Mouse (Mus musculus): ENCODE results near the gene Ccr9. TPM values are rescaled to one million over a fixed set of nuclear protein-coding genes. Genes with fewer than 3 reads are reported as not detected.

Ccr9 gene
- 0.07 and 0.19 TPM in 2 replicates for polyA plus RNA-seq (2015; fragmentation: Nextera tagmentation; extraction: Ambion mirVana)

DNA sequence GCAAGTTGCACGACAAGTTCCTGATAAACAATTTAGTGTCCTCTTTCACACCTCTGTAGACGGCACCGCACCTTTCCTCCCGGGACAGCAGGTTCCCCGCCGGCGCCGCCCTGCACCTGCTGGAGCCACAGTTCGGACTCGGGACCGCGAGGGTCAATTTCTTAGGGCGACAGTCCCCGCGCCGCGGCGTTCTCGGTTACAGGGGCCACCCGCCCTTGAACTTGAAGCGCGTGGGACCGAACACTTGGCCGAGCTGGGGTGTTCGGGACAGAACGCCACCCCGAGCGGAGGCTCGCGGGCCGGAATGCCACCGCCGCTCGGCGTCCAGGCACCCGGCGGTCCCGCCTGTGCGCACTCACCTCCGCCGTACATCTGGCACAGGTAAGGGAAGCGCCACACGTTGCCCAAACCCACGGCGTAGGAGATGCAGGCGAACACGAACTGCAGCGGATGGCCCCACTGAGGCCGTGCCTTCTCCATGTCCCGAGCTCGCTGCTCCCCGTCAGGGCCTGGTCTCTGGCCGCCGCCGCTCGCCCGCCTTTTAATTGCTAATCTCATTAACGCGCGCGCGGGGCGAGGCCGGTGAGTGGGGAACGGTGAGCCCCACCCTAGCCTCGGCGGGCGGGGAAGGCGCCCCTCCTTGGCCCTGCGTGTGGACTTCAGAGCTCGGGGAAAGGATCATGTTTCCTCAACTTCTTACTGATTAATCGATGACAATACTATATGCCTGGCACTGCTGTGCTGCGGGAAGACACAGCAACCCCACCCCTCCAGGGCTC is at the start of gene Ccr9, which contains the start of gene Slc6a20a:
Gene Ccr9, plus strand, starts transcription at position 113 of the 779 bp plus-strand sequence.
Gene Slc6a20a, minus strand, starts transcription at position 559 of the 779 bp plus-strand sequence.

DNA sequence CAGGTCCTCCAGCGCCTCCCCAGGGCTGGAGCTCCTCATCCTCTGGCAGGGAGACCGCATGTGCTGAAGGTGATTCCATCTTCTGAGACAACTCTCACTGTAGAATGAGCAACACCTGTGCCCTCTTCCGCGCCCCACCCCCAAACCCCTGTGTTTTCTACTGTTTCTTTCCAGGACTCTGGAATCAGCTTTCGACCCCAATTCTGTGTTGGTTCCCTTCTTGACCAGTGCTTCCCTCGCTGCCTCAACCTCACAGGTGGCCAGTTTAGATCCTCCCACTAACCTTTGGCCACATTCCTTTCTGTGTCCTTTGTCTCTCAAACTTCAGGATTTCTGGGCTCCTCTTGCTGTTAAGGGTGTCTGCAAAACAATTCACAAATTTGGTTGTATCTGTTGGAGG is 46.0 kb upstream of the Ccr9 start, which contains the start of gene Slc6a20b:
Gene Slc6a20b, minus strand, starts transcription at position 285 of the 400 bp plus-strand sequence.

DNA sequence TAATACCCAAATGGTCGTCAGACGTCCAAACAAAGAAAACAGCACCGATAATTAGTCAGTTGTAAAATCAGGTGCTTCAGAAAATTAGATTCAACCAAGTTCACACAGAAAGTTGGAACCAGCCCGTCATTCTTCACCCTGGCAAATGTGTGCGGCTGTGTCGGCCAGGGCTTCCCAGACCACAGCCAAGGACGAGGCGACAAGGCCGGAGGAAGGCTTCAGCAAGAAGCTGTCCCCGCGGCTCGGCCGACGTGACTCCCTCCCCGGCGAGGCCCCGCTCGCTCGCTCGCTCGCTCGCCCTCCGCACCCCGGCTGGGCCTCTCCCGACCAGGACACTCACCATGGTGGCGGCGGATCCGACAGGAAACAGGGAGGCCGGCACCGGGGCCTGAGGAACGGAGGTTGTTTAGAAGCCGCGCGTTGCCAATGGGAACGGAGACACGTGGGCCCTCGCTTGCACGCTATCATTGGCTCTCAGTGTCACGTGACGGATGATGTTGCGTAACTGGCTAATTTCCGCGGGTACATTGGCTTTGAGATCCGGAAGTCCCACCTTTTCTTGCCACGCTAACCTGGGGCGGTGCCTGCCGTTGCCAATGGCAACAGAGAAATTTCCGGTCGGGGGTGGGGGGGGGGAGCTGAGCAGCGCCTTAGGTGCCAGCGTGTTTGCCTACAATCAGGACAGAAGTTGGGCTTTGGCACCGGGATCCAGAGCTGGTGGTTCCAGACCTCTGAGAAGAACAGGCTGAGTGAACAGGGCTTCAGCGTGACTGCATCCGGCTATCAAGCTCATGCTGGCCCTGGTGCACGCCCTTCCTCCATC is 39.2 kb downstream of the Ccr9 start, which contains the start of gene Lztfl1:
Gene Lztfl1, minus strand, starts transcription at position 512 of the 823 bp plus-strand sequence.

DNA sequence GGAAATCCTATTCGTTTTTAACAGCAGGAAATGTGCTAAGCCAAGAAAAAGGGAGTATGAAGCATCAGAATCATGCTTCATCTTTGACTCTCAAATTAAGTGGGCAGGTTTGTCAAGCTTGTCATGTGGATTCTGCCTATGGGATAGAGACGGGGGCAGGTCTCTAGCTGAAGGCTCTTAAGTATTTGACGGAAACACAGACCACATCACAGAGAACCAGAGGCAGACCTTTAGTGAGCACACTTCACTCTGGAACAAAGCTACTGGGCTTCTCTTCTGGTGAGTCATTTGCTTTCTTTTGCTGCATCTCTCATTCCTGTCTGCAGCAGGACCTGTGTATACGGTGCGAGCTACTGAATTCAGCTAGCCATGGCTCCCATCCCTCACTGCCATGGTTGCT is 128.0 kb downstream of the Ccr9 start, which contains the start of gene Cxcr6:
Gene Cxcr6, plus strand, starts transcription at position 209 of the 400 bp plus-strand sequence.

Other genes with a start within 250 kb of the Ccr9 start
- gene Limd1, start 199.7 kb upstream of the Ccr9 start, polyA plus RNA-seq (2015; fragmentation: Nextera tagmentation; extraction: Ambion mirVana), result 21.2 and 24.5 TPM in 2 replicates
- 34.5 and 43.8 TPM in 2 replicates for gene Sacm1l, start 148.7 kb upstream of the Ccr9 start, polyA plus RNA-seq (2015; fragmentation: Nextera tagmentation; extraction: Ambion mirVana)
- 0.11 and 0.20 TPM in 2 replicates for gene Slc6a20b, start 45.9 kb upstream of the Ccr9 start, polyA plus RNA-seq (2015; fragmentation: Nextera tagmentation; extraction: Ambion mirVana)
- 0.24 and 0.29 TPM in 2 replicates for gene Slc6a20a, start 446 bp downstream of the Ccr9 start, polyA plus RNA-seq (2015; fragmentation: Nextera tagmentation; extraction: Ambion mirVana)
- 27.5 and 36.4 TPM in 2 replicates for gene Lztfl1, start 39.3 kb downstream of the Ccr9 start, polyA plus RNA-seq (2015; fragmentation: Nextera tagmentation; extraction: Ambion mirVana)
- gene Cxcr6, start 128.0 kb downstream of the Ccr9 start, polyA plus RNA-seq (2015; fragmentation: Nextera tagmentation; extraction: Ambion mirVana), result 0.12 and 0.16 TPM in 2 replicates
- 10.4 and 11.1 TPM in 2 replicates for gene Fyco1, start 173.5 kb downstream of the Ccr9 start, polyA plus RNA-seq (2015; fragmentation: Nextera tagmentation; extraction: Ambion mirVana)
- not detected in 2 replicates for gene Xcr1, start 183.6 kb downstream of the Ccr9 start, polyA plus RNA-seq (2015; fragmentation: Nextera tagmentation; extraction: Ambion mirVana)

All from urinary bladder, postnatal 0 days (tissue).